ENCODE assay signal across 8 mouse cellular contexts in the genomic region with DNA sequence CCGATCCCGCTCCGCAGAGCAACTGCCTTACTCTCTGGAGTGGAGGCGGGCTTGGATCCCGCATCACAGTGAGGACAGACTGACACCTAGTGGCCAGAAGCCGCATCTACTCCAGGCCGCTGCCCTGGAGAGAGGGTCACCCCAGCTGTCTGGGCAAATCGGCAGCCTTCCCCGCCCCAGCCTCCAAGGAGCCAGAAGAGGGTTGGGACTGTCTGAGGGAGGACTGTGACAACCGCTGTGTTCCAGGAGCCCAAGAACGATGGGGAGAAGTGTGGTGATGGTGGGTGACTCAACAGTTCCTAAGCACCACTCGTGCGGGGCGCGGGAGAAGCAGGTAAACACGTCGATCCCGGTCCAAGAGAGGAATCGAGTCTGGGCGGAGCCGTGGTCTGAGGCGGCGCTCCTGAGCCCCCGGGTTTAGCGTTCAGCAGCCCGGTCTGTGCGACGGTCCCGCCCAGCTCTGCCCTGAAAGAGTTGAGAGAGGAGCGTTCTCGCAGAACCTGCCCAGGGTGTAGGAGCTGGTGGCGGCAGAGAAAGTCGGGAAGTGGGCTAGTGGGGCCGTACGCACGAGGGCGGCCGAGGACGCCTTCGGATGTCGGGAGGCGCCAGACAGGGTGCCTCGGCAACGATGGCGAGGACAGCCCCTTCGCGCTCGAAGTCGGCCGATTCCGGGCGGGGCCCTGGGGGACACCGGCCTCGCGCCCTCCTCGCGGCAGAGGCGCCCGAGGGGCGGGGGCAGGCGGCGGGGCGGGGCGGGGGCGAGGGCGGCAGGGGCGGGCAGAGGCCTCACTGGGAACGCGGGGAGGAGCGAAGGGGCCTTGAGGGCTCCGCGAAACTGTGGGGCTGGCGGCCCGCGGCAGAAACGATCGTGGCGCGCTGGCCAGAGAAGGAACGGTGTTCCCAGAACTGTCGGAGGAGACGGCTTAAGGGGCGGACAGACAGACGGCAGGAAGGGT. TPM values are rescaled to one million over a fixed set of nuclear protein-coding genes. Genes with fewer than 3 reads are reported as not detected.
A peak's percentile ranks its signal among the peaks of the same experiment; 100 is the strongest.
DNase-seq lines count a peak whose midpoint lies in the region; ATAC-seq and TF ChIP-seq lines count a peak whose summit lies in the region.

No protein-coding gene starts in this region.

- H3K4me1 ChIP-seq in hindbrain, embryonic 13.5 days (replicated peaks), result peaks cover 64% of the 10 kb centered on the region

- DNase-seq in Patski (ENCODE audit: low read depth, low spot score), result no peak
- DNase-seq in cerebellum, postnatal 14 days, result peak; percentile 96 to 97
- DNase-seq in frontal cortex, postnatal 14 days (ENCODE audit: low spot score in 2 of 2), result peak; percentile 90 to 95
- peak; percentile 96 for DNase-seq in layer of hippocampus, postnatal 14 days (ENCODE audit: low spot score in 2 of 2)
- DNase-seq in lung, postnatal 10 days, result peak; percentile 99
- peak; percentile 98 for DNase-seq in ovary, postnatal 14 days (ENCODE audit: low spot score)
- DNase-seq in thymus, postnatal 14 days, result peak; percentile 94

- H3K4me3 ChIP-seq in hindbrain, embryonic 13.5 days, result peak overlapping the region; percentile 55

- peak overlapping the region; percentile 71 for H3K4me2 ChIP-seq in hindbrain, embryonic 13.5 days

- no peaks in the 10 kb centered on the region for H3K27me3 ChIP-seq in Patski
- peaks cover 3% of the 10 kb centered on the region; the same call in 1 of the 2 replicates for H3K27me3 ChIP-seq in hindbrain, embryonic 13.5 days

- peak; percentile 80 for ATAC-seq in Patski
- ATAC-seq in hindbrain, embryonic 13.5 days (ENCODE audit: low FRiP score), result peak; percentile 87

- no peaks in the 10 kb centered on the region for H3K9me3 ChIP-seq in hindbrain, embryonic 13.5 days

- in situ Hi-C loops in Patski (cut with MboI; ENCODE audit: low pct_unique_long_range_greater_than_20kb), result loop anchor here (10.0 kb wide), 1 partner anchor 353 kb away; no protein-coding TSS in a partner anchor

- CTCF ChIA-PET in Patski (lab: Charles Lee), result interaction anchor here (0.9 to 2.3 kb wide), 9 partner anchors 11 to 120 kb away, joined by 3 to 16 read pairs (median 4); a partner anchor contains a TSS

- TF ChIP-seq CTCF in Patski (IDR thresholded peaks at IDR 0.05), result no peak

- peak overlapping the region; percentile 87 for H3K27ac ChIP-seq in hindbrain, embryonic 13.5 days

- peaks cover 32% of the 10 kb centered on the region for H3K36me3 ChIP-seq in hindbrain, embryonic 13.5 days

- WGBS in hindbrain, embryonic 13.5 days, result under 1% methylated on average over 68 of the region's 84 CpGs

- POLR2A ChIA-PET in Patski (lab: Charles Lee), result interaction anchor here (1.0 to 6.3 kb wide), 4 partner anchors 10 to 61 kb away, joined by 3 to 50 read pairs (median 4); a partner anchor contains a TSS

- peak overlapping the region; percentile 78 for H3K9ac ChIP-seq in hindbrain, embryonic 13.5 days

RNA-seq across cellular contexts. Expression of a gene that starts 1.7 kb away (rescaled TPM):
- 13.6 TPM for polyA plus RNA-seq in Patski (2021)
- 7.0 and 8.3 TPM in 2 replicates for polyA plus RNA-seq in hindbrain, embryonic 13.5 days (2015; fragmentation: Nextera tagmentation; extraction: Ambion mirVana)
- 10 to 100 TPM; 33.0 to 37.0 TPM for total RNA-seq in layer of hippocampus, postnatal 14 days (2021)

RNA-seq across cellular contexts. Expression of a gene that starts 1.7 kb away (rescaled TPM):
- polyA plus RNA-seq in Patski (2021), result 19.6 TPM
- polyA plus RNA-seq in hindbrain, embryonic 13.5 days (2015; fragmentation: Nextera tagmentation; extraction: Ambion mirVana), result 6.6 and 6.7 TPM in 2 replicates
- 1 to 10 TPM; 4.2 to 4.7 TPM for total RNA-seq in layer of hippocampus, postnatal 14 days (2021)

RNA-seq across cellular contexts. Expression of a gene that starts 5.2 kb away (rescaled TPM):
- polyA plus RNA-seq in Patski (2021), result 1,270 TPM
- polyA plus RNA-seq in hindbrain, embryonic 13.5 days (2015; fragmentation: Nextera tagmentation; extraction: Ambion mirVana), result 913 and 965 TPM in 2 replicates
- 100 to 1,000 TPM; 674 to 733 TPM for total RNA-seq in layer of hippocampus, postnatal 14 days (2021)

RNA-seq across cellular contexts. Expression of a gene that starts 10.0 kb away (rescaled TPM):
- 138 TPM for polyA plus RNA-seq in Patski (2021)
- polyA plus RNA-seq in hindbrain, embryonic 13.5 days (2015; fragmentation: Nextera tagmentation; extraction: Ambion mirVana), result 53.2 TPM in 2 replicates
- 10 to 100 TPM; 34.1 to 40.0 TPM for total RNA-seq in layer of hippocampus, postnatal 14 days (2021)

RNA-seq across cellular contexts. Expression of a gene that starts 12.8 kb away (rescaled TPM):
- 101 TPM for polyA plus RNA-seq in Patski (2021)
- 125 and 127 TPM in 2 replicates for polyA plus RNA-seq in hindbrain, embryonic 13.5 days (2015; fragmentation: Nextera tagmentation; extraction: Ambion mirVana)
- 10 to 100 TPM; 33.8 to 34.9 TPM for total RNA-seq in layer of hippocampus, postnatal 14 days (2021)
